Comparison of ENCODE assay signal across 8 mouse cellular contexts in the genomic region with DNA sequence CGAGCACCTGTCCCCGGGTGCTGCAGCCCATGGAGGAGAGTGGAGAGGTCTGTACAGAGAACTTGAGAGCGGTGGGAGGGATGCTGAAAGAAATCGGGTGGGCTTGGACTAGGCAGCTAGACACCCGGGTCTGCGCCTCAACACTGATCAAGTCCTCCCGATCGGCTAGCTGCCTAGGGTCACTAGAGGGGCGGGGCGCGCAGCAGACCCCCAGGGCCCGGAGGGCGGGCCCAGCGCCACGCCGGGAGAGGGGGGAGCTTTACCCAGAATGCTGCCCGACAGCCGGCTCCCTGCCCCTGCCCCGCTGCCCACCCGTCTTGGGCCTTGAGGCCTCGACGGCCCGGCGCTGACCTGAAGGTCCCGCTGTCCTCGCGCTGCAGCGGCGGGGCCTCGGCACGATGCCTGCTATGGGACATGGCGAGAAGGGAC. TPM values are rescaled to one million over a fixed set of nuclear protein-coding genes. Genes with fewer than 3 reads are reported as not detected.
DNase-seq lines count a peak whose midpoint lies in the region; ATAC-seq and TF ChIP-seq lines count a peak whose summit lies in the region.

No protein-coding gene starts in this region.

- peaks cover 2% of the 10 kb centered on the region for H3K36me3 ChIP-seq in hindbrain, embryonic 15.5 days

- intact Hi-C loops in gastrocnemius, adult 2 months (cut with DNase I) = no loop called here
- intact Hi-C loops in gastrocnemius, postnatal 14 days (cut with DNase I; ENCODE audit: low total_unique reads) = no loop called here

- DNase-seq in gastrocnemius, adult 2 months = no peak
- no peak for DNase-seq in gastrocnemius, postnatal 14 days
- DNase-seq in urinary bladder, postnatal 14 days (ENCODE audit: low spot score) = peak; percentile 15
- DNase-seq in urinary bladder, postnatal 10 days (ENCODE audit: low spot score) = no peak
- DNase-seq in mesoderm, embryonic 11.5 days (ENCODE audit: low read depth, low spot score) = peak; percentile 71
- DNase-seq in MN1 (ENCODE audit: low spot score) = no peak
- DNase-seq in adrenal gland, adult 8-10 months = no peak

- no peak for TF ChIP-seq CTCF in gastrocnemius, adult 2 months (IDR thresholded peaks at IDR 0.05)

- H3K27ac ChIP-seq in gastrocnemius, adult 2 months = peak overlapping the region; percentile 84
- peak overlapping the region; percentile 86 for H3K27ac ChIP-seq in hindbrain, embryonic 15.5 days (replicated peaks)

- no peaks in the 10 kb centered on the region for H3K27me3 ChIP-seq in hindbrain, embryonic 15.5 days

- peak overlapping the region; percentile 75 for H3K9ac ChIP-seq in hindbrain, embryonic 15.5 days

- peaks cover 22% of the 10 kb centered on the region for H3K4me1 ChIP-seq in hindbrain, embryonic 15.5 days (replicated peaks)

- H3K9me3 ChIP-seq in hindbrain, embryonic 15.5 days = no peaks in the 10 kb centered on the region

- WGBS in hindbrain, embryonic 15.5 days = 1% methylated on average over 27 of the region's 32 CpGs

- H3K4me2 ChIP-seq in hindbrain, embryonic 15.5 days = peak overlapping the region; percentile 70

- peak overlapping the region; percentile 85 for H3K4me3 ChIP-seq in gastrocnemius, adult 2 months
- H3K4me3 ChIP-seq in hindbrain, embryonic 15.5 days = peak overlapping the region; percentile 54

- no peak; the same call in none of the 2 replicates for ATAC-seq in hindbrain, embryonic 15.5 days (ENCODE audit: low FRiP score, low read depth)

RNA-seq across cellular contexts. Expression of a gene that starts 0.4 kb away (rescaled TPM):
- total RNA-seq in gastrocnemius, adult 2 months (2021) = 1 to 10 TPM; 2.7 to 3.3 TPM
- 1 to 10 TPM; 7.6 to 8.2 TPM for total RNA-seq in gastrocnemius, postnatal 14 days (2021)
- 101 and 103 TPM in 2 replicates for polyA plus RNA-seq in hindbrain, embryonic 15.5 days (2015; fragmentation: Nextera tagmentation; extraction: Ambion mirVana)
- total RNA-seq in adrenal gland, adult 8-10 months (2022) = 10 to 100 TPM; 26.5 to 32.4 (median 28.1) TPM

RNA-seq across cellular contexts. Expression of a gene that starts 0.8 kb away (rescaled TPM):
- total RNA-seq in gastrocnemius, adult 2 months (2021) = not detected
- total RNA-seq in gastrocnemius, postnatal 14 days (2021) = not detected
- 0.40 and 0.51 TPM in 2 replicates for polyA plus RNA-seq in hindbrain, embryonic 15.5 days (2015; fragmentation: Nextera tagmentation; extraction: Ambion mirVana)
- not detected for total RNA-seq in adrenal gland, adult 8-10 months (2022)

RNA-seq across cellular contexts. Expression of a gene that starts 25.5 kb away (rescaled TPM):
- 1 to 10 TPM; 5.8 to 8.5 TPM for total RNA-seq in gastrocnemius, adult 2 months (2021)
- 10 to 100 TPM; 18.8 to 22.8 TPM for total RNA-seq in gastrocnemius, postnatal 14 days (2021)
- polyA plus RNA-seq in hindbrain, embryonic 15.5 days (2015; fragmentation: Nextera tagmentation; extraction: Ambion mirVana) = 14.1 and 16.8 TPM in 2 replicates
- 10 to 100 TPM; 24.4 to 43.0 (median 30.1) TPM for total RNA-seq in adrenal gland, adult 8-10 months (2022)

RNA-seq across cellular contexts. Expression of a gene that starts 27.6 kb away (rescaled TPM):
- total RNA-seq in gastrocnemius, adult 2 months (2021) = 10 to 100 TPM; 10.3 to 10.5 TPM
- 1 to 10 TPM; 7.5 to 8.8 TPM for total RNA-seq in gastrocnemius, postnatal 14 days (2021)
- polyA plus RNA-seq in hindbrain, embryonic 15.5 days (2015; fragmentation: Nextera tagmentation; extraction: Ambion mirVana) = 12.2 and 13.0 TPM in 2 replicates
- total RNA-seq in adrenal gland, adult 8-10 months (2022) = 10 to 100 TPM; 45.0 to 61.3 (median 49.9) TPM

Comparison
In these comparisons a context has a peak if more than half of its experiments do, and no peak if none do; other contexts are left out.
1. DNase-seq: peak in urinary bladder, postnatal 14 days (single experiment) and mesoderm, embryonic 11.5 days (single experiment); none in gastrocnemius, adult 2 months (single experiment), gastrocnemius, postnatal 14 days (single experiment), urinary bladder, postnatal 10 days (single experiment), MN1 (single experiment) and adrenal gland, adult 8-10 months (single experiment).